In the genomic region with DNA sequence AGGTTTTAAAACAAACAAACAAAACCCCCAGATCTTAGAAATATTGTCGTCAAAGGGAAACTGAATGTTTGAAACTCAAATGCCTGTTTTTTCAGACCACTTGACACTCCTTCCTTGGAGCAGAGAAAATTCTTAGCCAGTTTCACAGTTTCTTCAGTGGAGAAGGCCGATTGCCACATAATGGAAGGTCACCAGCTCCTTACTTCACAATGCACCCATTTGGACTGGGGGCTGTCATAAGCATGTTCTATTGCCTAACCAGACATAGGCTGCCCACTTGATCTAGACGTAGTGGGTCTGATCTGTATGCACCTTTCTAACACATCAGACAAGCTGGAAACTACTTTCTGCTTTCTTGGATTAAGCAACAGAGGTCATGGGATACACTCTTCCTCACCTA, we compare ENCODE assay signal across 8 mouse cellular contexts. TPM values are rescaled to one million over a fixed set of nuclear protein-coding genes. Genes with fewer than 3 reads are reported as not detected.
DNase-seq lines count a peak whose midpoint lies in the region; ATAC-seq lines count a peak whose summit lies in the region.

No protein-coding gene starts in this region.

- H3K9me3 ChIP-seq in forebrain, embryonic 12.5 days: no peaks in the 10 kb centered on the region
- no peaks in the 10 kb centered on the region for H3K9me3 ChIP-seq in liver, embryonic 11.5 days (ENCODE audit: control insufficient read depth, low read length)
- no peaks in the 10 kb centered on the region for H3K9me3 ChIP-seq in neural tube, embryonic 15.5 days (replicated peaks)

- WGBS in forebrain, embryonic 12.5 days: 43% methylated on average over 3 of the region's 3 CpGs
- 64% methylated on average over 3 of the region's 3 CpGs for WGBS in liver, embryonic 11.5 days
- 47% methylated on average over 3 of the region's 3 CpGs for WGBS in neural tube, embryonic 15.5 days

- H3K36me3 ChIP-seq in forebrain, embryonic 12.5 days (replicated peaks): no peaks in the 10 kb centered on the region
- H3K36me3 ChIP-seq in liver, embryonic 11.5 days (ENCODE audit: control insufficient read depth, insufficient read depth, low read length): no peaks in the 10 kb centered on the region
- H3K36me3 ChIP-seq in neural tube, embryonic 15.5 days: no peaks in the 10 kb centered on the region

- intact Hi-C loops in left cerebral cortex, postnatal 25 days (cut with DNase I): loop anchor here (5.0 kb wide), 2 partner anchors 127 to 228 kb away; a partner anchor contains a TSS

- DNase-seq in kidney, adult 9 months: peak; percentile 54
- no peak for DNase-seq in kidney, postnatal 10 days
- no peak for DNase-seq in liver, embryonic 11.5 days (ENCODE audit: low spot score)
- no peak for DNase-seq in thymus, postnatal 36 days
- no peak for DNase-seq in left cerebral cortex, postnatal 25 days (ENCODE audit: low spot score in 2 of 2)

- H3K9ac ChIP-seq in forebrain, embryonic 12.5 days: no peak overlapping the region
- H3K9ac ChIP-seq in liver, embryonic 11.5 days (ENCODE audit: low read depth, low read length): no peak overlapping the region
- no peak overlapping the region for H3K9ac ChIP-seq in neural tube, embryonic 15.5 days (replicated peaks)

- H3K4me3 ChIP-seq in forebrain, embryonic 12.5 days (replicated peaks): no peak overlapping the region
- H3K4me3 ChIP-seq in liver, embryonic 11.5 days (ENCODE audit: low read depth, low read length): no peak overlapping the region
- no peak overlapping the region for H3K4me3 ChIP-seq in neural tube, embryonic 15.5 days (replicated peaks)

- peaks cover 15% of the 10 kb centered on the region for H3K4me1 ChIP-seq in forebrain, embryonic 12.5 days
- no peaks in the 10 kb centered on the region for H3K4me1 ChIP-seq in liver, embryonic 11.5 days (replicated peaks; ENCODE audit: control insufficient read depth, insufficient read depth, low read length)
- peaks cover 17% of the 10 kb centered on the region for H3K4me1 ChIP-seq in neural tube, embryonic 15.5 days

- no peaks in the 10 kb centered on the region for H3K27me3 ChIP-seq in forebrain, embryonic 12.5 days
- H3K27me3 ChIP-seq in liver, embryonic 11.5 days (replicated peaks; ENCODE audit: control insufficient read depth, insufficient read depth, low read length): no peaks in the 10 kb centered on the region
- no peaks in the 10 kb centered on the region for H3K27me3 ChIP-seq in neural tube, embryonic 15.5 days (replicated peaks)

- no peak overlapping the region for H3K27ac ChIP-seq in forebrain, embryonic 12.5 days
- no peak overlapping the region for H3K27ac ChIP-seq in liver, embryonic 11.5 days (ENCODE audit: low read depth, low read length)
- H3K27ac ChIP-seq in neural tube, embryonic 15.5 days (replicated peaks): no peak overlapping the region

- H3K4me2 ChIP-seq in forebrain, embryonic 12.5 days: peak overlapping the region; percentile 70
- H3K4me2 ChIP-seq in liver, embryonic 11.5 days: peak overlapping the region; percentile 81; the same call in 1 of the 2 replicates
- peak overlapping the region; percentile 77 for H3K4me2 ChIP-seq in neural tube, embryonic 15.5 days

- no peak for ATAC-seq in forebrain, embryonic 12.5 days (ENCODE audit: low FRiP score)
- no peak for ATAC-seq in liver, embryonic 11.5 days (replicated peaks; ENCODE audit: low FRiP score)
- ATAC-seq in neural tube, embryonic 15.5 days (ENCODE audit: low FRiP score): no peak
- no peak for ATAC-seq in monocyte, adult 5-6 weeks (replicated peaks; ENCODE audit: insufficient number of reproducible peaks, low FRiP score, low TSS enrichment, poor library complexity, severe bottlenecking)

RNA-seq across cellular contexts. Expression of a gene that starts 0.6 kb away (rescaled TPM):
- polyA plus RNA-seq in forebrain, embryonic 12.5 days (2016; fragmentation: Nextera tagmentation; extraction: Ambion mirVana): 8.8 and 16.0 TPM in 2 replicates
- 11.5 and 12.0 TPM in 2 replicates for polyA plus RNA-seq in liver, embryonic 11.5 days (2014; fragmentation: Nextera tagmentation; extraction: Ambion mirVana)
- polyA plus RNA-seq in neural tube, embryonic 15.5 days (2015; fragmentation: Nextera tagmentation; extraction: Ambion mirVana): 23.1 and 23.9 TPM in 2 replicates
- 10 to 100 TPM; 36.3 to 43.3 TPM for total RNA-seq in left cerebral cortex, postnatal 25 days (2021)
- 13.3 to 26.4 TPM (median 15.1 TPM) in 3 replicates for total RNA-seq in monocyte, adult 5-6 weeks (2017)

RNA-seq across cellular contexts. Expression of a gene that starts 45.1 kb away (rescaled TPM):
- 0.23 TPM in 1 of 2 replicates, not detected in the other for polyA plus RNA-seq in forebrain, embryonic 12.5 days (2016; fragmentation: Nextera tagmentation; extraction: Ambion mirVana)
- polyA plus RNA-seq in liver, embryonic 11.5 days (2014; fragmentation: Nextera tagmentation; extraction: Ambion mirVana): not detected in 2 replicates
- polyA plus RNA-seq in neural tube, embryonic 15.5 days (2015; fragmentation: Nextera tagmentation; extraction: Ambion mirVana): 0.50 TPM in 1 of 2 replicates, not detected in the other
- 1 to 10 TPM in 1 of 2 experiments, under 1 TPM in 1; 0.71 to 1.3 TPM for total RNA-seq in left cerebral cortex, postnatal 25 days (2021)
- 0.68 to 3.5 TPM (median 2.7 TPM) in 3 replicates for total RNA-seq in monocyte, adult 5-6 weeks (2017)
